Mouse (Mus musculus) liver, postnatal 0 days (tissue): ENCODE results near the gene Slc7a4.

ENCODE experiments used
- CTCF ChIP-seq: sonication (generic); IDR thresholded peaks from 2 replicates; pipeline ENCODE4 v1.5.1; 2016; ENCODE audit warnings: antibody characterized with exemption, low read depth
- EP300 ChIP-seq: IDR thresholded peaks from 2 replicates; pipeline ENCODE4 v1.6.1; 2016; ENCODE audit warnings: antibody characterized with exemption, low read depth, mild to moderate bottlenecking

DNA sequence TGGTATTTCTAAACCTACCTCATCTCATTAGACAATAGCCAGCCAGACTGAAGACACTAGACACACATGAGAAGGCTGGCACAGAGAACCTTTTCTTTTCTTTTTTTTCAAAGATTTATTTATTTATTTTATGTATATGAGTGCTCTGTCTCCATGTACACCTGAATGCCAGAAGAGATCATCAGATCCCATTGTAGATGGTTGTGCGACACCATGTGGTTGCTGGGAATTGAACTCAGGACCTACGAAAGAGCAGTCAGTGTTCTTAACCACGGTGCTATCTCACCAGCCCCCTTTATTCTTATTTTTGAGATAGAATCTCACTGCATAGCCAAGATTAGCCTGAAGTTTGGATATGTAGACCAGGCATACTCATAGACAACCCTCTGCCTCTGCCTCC lies 46.4 kb downstream of the Slc7a4 start:
- TF ChIP-seq CTCF, result no peak
- no peak for TF ChIP-seq EP300
